Mouse (Mus musculus): ENCODE data around the gene 1700023F06Rik.

1700023F06Rik gene

GRCm38 (mm10) chr11:103181911-103182310 is 26.4 kb downstream of the 1700023F06Rik start:
- DNase-seq (ENCODE audit: low read depth, low spot score): no peak

GRCm38 (mm10) chr11:103181349-103181748 is 27.0 kb downstream of the 1700023F06Rik start:
- no peak for DNase-seq (ENCODE audit: low read depth, low spot score)

- DNase-seq (ENCODE audit: low read depth, low spot score): no peak
Measured at GRCm38 (mm10) chr11:103180426-103180825, 27.9 kb downstream of the 1700023F06Rik start.

- DNase-seq (ENCODE audit: low read depth, low spot score): no peak
Measured at GRCm38 (mm10) chr11:103178748-103179147, 29.6 kb downstream of the 1700023F06Rik start.

- DNase-seq (ENCODE audit: low read depth, low spot score): no peak
Measured at GRCm38 (mm10) chr11:103177815-103178485, 30.4 kb downstream of the 1700023F06Rik start.

GRCm38 (mm10) chr11:103177216-103177615 is 31.1 kb downstream of the 1700023F06Rik start:
- no peak for DNase-seq (ENCODE audit: low read depth, low spot score)

- no peak for DNase-seq (ENCODE audit: low read depth, low spot score)
Measured at GRCm38 (mm10) chr11:103176510-103176909, 31.8 kb downstream of the 1700023F06Rik start.

GRCm38 (mm10) chr11:103175688-103176442 is 32.5 kb downstream of the 1700023F06Rik start:
- no peak for DNase-seq (ENCODE audit: low read depth, low spot score)

- DNase-seq (ENCODE audit: low read depth, low spot score): no peak
Measured at GRCm38 (mm10) chr11:103174891-103175391, 33.4 kb downstream of the 1700023F06Rik start.

GRCm38 (mm10) chr11:103174411-103174832 is 33.9 kb downstream of the 1700023F06Rik start:
- DNase-seq (ENCODE audit: low read depth, low spot score): no peak

GRCm38 (mm10) chr11:103173771-103174344 is 34.5 kb downstream of the 1700023F06Rik start:
- no peak for DNase-seq (ENCODE audit: low read depth, low spot score)

GRCm38 (mm10) chr11:103173041-103173770 is 35.2 kb downstream of the 1700023F06Rik start:
- DNase-seq (ENCODE audit: low read depth, low spot score): no peak

GRCm38 (mm10) chr11:103172392-103173040 is 35.8 kb downstream of the 1700023F06Rik start:
- DNase-seq (ENCODE audit: low read depth, low spot score): no peak

GRCm38 (mm10) chr11:103171703-103172391 is 36.5 kb downstream of the 1700023F06Rik start:
- DNase-seq (ENCODE audit: low read depth, low spot score): no peak

GRCm38 (mm10) chr11:103171286-103171620 is 37.1 kb downstream of the 1700023F06Rik start:
- DNase-seq (ENCODE audit: low read depth, low spot score): no peak

- DNase-seq (ENCODE audit: low read depth, low spot score): no peak
Measured at GRCm38 (mm10) chr11:103170494-103171285, 37.7 kb downstream of the 1700023F06Rik start, which contains the start of gene Fmnl1. Fmnl1 (plus strand) TSS chr11:103171107.

GRCm38 (mm10) chr11:103170111-103170493 is 38.3 kb downstream of the 1700023F06Rik start:
- DNase-seq (ENCODE audit: low read depth, low spot score): no peak

GRCm38 (mm10) chr11:103169664-103170063 is 38.7 kb downstream of the 1700023F06Rik start:
- no peak for DNase-seq (ENCODE audit: low read depth, low spot score)

- DNase-seq (ENCODE audit: low read depth, low spot score): peak; percentile 53
Measured at GRCm38 (mm10) chr11:103168690-103169390, 39.5 kb downstream of the 1700023F06Rik start.
